Mouse (Mus musculus) small intestine, adult 2 months (tissue): ENCODE data around the gene 4930451I11Rik. TPM values are rescaled to one million over a fixed set of nuclear protein-coding genes. Genes with fewer than 3 reads are reported as not detected.

ENCODE experiments used
- H3K27ac ChIP-seq: fragments of 200-500 bp; 2 replicates; pipeline ENCODE4 v1.5.1; 2012; ENCODE audit warnings: low read depth, low read length, control low read depth, inconsistent platforms; ENCODE audit not compliant: insufficient read depth
- H3K27me3 ChIP-seq: fragments of 200-500 bp; 2 replicates; pipeline ENCODE4 v1.6.1; 2012; ENCODE audit warnings: mild to moderate bottlenecking, moderate library complexity, low read length, inconsistent platforms; ENCODE audit not compliant: control insufficient read depth, insufficient read depth
- H3K36me3 ChIP-seq: fragments of 200-500 bp; 2 replicates; pipeline ENCODE4 v1.6.1; 2012; ENCODE audit warnings: mild to moderate bottlenecking, low read length, control low read depth, inconsistent platforms; ENCODE audit not compliant: control insufficient read depth, insufficient read depth
- H3K4me1 ChIP-seq: fragments of 200-500 bp; 2 replicates; pipeline ENCODE4 v1.6.1; 2012; ENCODE audit warnings: low read length, inconsistent platforms, mixed read lengths; ENCODE audit not compliant: control insufficient read depth, insufficient read depth, insufficient read length
- H3K4me3 ChIP-seq: fragments of 200-500 bp; 2 replicates; pipeline ENCODE4 v1.5.1; 2012; ENCODE audit warnings: low read depth, mild to moderate bottlenecking, control low read depth, inconsistent platforms, low read length, moderate library complexity
- CTCF ChIP-seq: fragments of 200-500 bp; IDR thresholded peaks from 2 replicates; pipeline ENCODE4 v1.5.1; 2012; ENCODE audit warnings: low read depth, mild to moderate bottlenecking, control low read depth, inconsistent platforms, low read length, moderate library complexity, mixed read lengths; ENCODE audit not compliant: insufficient replicate concordance, insufficient read length; ENCODE audit errors: extremely low read depth
- POLR2A ChIP-seq: fragments of 200-500 bp; IDR thresholded peaks from 2 replicates; pipeline ENCODE4 v1.6.1; 2012; ENCODE audit warnings: low read depth, mild to moderate bottlenecking, control low read depth, inconsistent platforms, low read length, moderate library complexity
- WGBS: fragments of 180-500 bp; shearing (Covaris S2); methylation state at CpG from one replicate; pipeline ENCODE4 v1.1.7; 2018; 5-methylcytosine and 5-hydroxymethylcytosine counted together
- polyA plus RNA-seq: library from polyadenylated mRNA; depleted of rRNA; stranded (reverse); fragments of >200 nt; gene quantifications from 2 replicates; pipeline ENCODE4 v1.2.3, GENCODE M21; 2012

Gene 4930451I11Rik
- polyA plus RNA-seq, 1 experiment, result not detected

DNA sequence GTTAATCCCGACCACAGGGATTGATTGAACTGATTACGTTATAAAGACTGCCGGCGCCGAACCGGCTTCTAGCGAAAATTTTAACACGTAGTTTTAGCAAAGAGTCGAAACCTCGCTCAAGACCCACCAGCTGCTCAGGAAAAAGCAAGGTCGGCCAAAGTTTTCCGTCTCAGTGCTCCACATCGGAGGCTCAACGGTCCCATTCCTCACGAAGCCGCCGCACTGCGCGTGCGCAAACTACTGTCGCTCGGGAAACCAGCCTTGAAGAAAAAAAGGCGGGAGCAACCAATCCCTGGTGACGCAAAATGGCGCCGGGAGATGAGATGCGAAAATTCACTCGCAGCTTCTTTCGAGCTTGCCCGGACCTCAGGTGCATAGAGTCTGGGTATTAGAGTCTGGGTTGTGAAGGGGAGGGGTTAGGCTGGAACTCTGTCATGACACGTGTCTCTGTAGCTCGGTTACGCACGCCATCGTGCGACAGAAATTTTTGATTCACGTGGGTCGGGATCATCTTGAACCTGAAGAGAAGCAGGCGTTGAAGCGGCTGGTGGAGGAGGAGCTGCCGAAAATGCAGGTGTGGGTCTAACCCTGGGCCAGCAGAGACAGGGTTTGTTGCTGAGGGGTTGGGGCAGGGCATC, 30.8 kb upstream of the 4930451I11Rik start, which contains the start of gene Ino80e:
Gene Ino80e, minus strand, starts transcription at position 231 of the 638 bp plus-strand sequence.
- under 1% methylated on average over 41 of the region's 41 CpGs for WGBS
- no peaks in the 10 kb centered on the region for H3K27me3 ChIP-seq
- H3K27ac ChIP-seq, result peak within 1 kb of the TSS; percentile 47
- H3K36me3 ChIP-seq, result peaks cover 27% of the 10 kb centered on the region
- peaks cover 18% of the 10 kb centered on the region; the same call in 1 of the 2 replicates for H3K4me1 ChIP-seq
- H3K4me3 ChIP-seq, result peak within 1 kb of the TSS; percentile 76
- TF ChIP-seq CTCF (no peak; the same call in 1 of the 2 replicates), POLR2A (no peak; the same call in 1 of the 2 replicates)

DNA sequence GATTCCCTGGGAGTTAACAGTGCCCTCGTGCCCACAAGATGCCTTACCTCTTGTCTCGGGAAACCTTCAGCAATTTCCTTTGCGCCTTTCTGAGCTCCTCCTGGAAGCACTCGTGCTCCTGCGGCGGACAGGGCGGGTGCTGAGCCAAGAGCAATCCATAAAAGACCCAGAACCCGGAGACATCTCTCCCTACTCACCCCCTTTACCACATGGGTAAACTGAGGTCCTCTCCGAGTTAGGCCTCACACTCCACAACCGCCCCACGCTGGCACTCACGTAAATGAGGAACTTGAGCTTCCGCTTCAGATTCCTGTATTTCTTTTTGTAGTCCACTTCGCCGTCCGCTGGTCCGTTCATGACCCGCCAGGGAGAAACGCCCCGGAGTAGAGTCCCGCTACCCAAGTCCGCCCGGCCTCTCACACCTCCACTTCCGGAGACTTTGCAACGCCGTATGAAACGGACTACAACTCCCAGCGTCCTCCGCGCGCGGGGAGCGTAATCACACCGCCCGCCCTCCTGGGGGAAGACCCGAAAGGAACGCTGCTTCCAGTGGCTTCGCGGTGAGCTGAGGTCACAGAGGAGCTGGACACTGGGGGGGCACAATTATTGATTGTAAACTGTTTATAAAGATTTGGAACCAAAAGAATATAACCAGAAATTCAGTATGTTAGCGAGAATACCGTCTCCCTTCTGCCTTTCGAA, 30.1 kb upstream of the 4930451I11Rik start, which contains the start of gene Hirip3:
Gene Hirip3, plus strand, starts transcription at position 544 of the 702 bp plus-strand sequence.
- H3K36me3 ChIP-seq, result peaks cover 25% of the 10 kb centered on the region
- under 1% methylated on average over 42 of the region's 42 CpGs for WGBS

GRCm38 (mm10) chr7:126860987-126861386, 29.5 kb upstream of the 4930451I11Rik start:
- Histone ChIP-seq H3K36me3 (peaks cover 24% of the 10 kb centered on the region), H3K4me3 (peak overlapping the region; percentile 76), H3K27ac (no peak overlapping the region), H3K27me3 (no peaks in the 10 kb centered on the region), H3K4me1 (peaks cover 18% of the 10 kb centered on the region; the same call in 1 of the 2 replicates)
- 58% methylated on average over 5 of the region's 5 CpGs for WGBS
- TF ChIP-seq CTCF (no peak), POLR2A (no peak)

More for the DNA sequence above, 30.1 kb upstream of the 4930451I11Rik start, which contains the start of gene Hirip3:
- Histone ChIP-seq H3K4me3 (peak within 1 kb of the TSS; percentile 76), H3K27me3 (no peaks in the 10 kb centered on the region), H3K27ac (peak within 1 kb of the TSS; percentile 47), H3K4me1 (peaks cover 18% of the 10 kb centered on the region; the same call in 1 of the 2 replicates)
- TF ChIP-seq CTCF (no peak), POLR2A (peak; percentile 60; the same call in 1 of the 2 replicates)

GRCm38 (mm10) chr7:126856741-126857420, 25.4 kb upstream of the 4930451I11Rik start:
- Histone ChIP-seq H3K4me3 (no peak overlapping the region), H3K36me3 (peaks cover 39% of the 10 kb centered on the region), H3K27ac (no peak overlapping the region), H3K27me3 (no peaks in the 10 kb centered on the region), H3K4me1 (peaks cover 6% of the 10 kb centered on the region; the same call in 1 of the 2 replicates)
- WGBS, result 73% methylated on average over 9 of the region's 9 CpGs
- no peak for TF ChIP-seq POLR2A
- no peak for TF ChIP-seq CTCF

GRCm38 (mm10) chr7:126855641-126856040, 24.2 kb upstream of the 4930451I11Rik start:
- WGBS, result 89% methylated on average over 3 of the region's 3 CpGs
- H3K36me3 ChIP-seq, result peaks cover 39% of the 10 kb centered on the region
- H3K27me3 ChIP-seq, result no peaks in the 10 kb centered on the region
- no peaks in the 10 kb centered on the region for H3K4me1 ChIP-seq
- no peak overlapping the region for H3K4me3 ChIP-seq
- no peak overlapping the region for H3K27ac ChIP-seq
- TF ChIP-seq POLR2A (no peak), CTCF (no peak)

DNA sequence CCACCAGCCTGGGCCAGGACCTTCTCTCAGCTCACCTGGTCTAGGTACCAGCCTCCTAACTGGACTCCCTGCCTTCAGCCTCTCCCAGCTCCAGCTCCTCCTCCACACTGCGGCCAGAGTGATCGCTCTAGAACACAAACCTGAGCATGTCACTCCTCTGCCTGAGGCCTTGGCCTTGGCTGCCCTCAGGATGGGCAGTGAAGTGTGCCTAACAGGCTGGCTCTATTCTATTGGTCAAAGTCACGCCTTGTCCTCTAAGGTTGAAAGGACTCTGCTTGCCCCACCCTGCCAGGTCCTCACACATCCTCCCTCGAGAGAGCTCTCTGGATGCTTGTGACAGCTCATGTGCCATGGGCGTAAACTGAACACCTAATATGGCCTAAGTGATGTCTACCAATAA, 22.0 kb upstream of the 4930451I11Rik start:
- TF ChIP-seq CTCF (no peak), POLR2A (no peak)
- Histone ChIP-seq H3K27me3 (peaks cover 10% of the 10 kb centered on the region), H3K36me3 (peaks cover 35% of the 10 kb centered on the region), H3K4me1 (no peaks in the 10 kb centered on the region), H3K4me3 (no peak overlapping the region), H3K27ac (no peak overlapping the region)
- WGBS, result 83% methylated on average over 5 of the region's 5 CpGs
